Mouse (Mus musculus) intestine, postnatal 0 days (tissue): ENCODE results near the gene Mat1a. TPM values are rescaled to one million over a fixed set of nuclear protein-coding genes. Genes with fewer than 3 reads are reported as not detected.

ENCODE experiments used
- ATAC-seq: fragments of 200-750 bp; cut with Nextera tagmentation; 2 replicates; pipeline ENCODE4 v1.8.0; 2017; ENCODE audit warnings: mild to moderate bottlenecking, moderate TSS enrichment, moderate library complexity
- H3K27ac ChIP-seq: fragments of 300-500 bp; sonication (generic); 2 replicates; pipeline ENCODE4 v1.5.1; 2014; ENCODE audit warnings: mild to moderate bottlenecking, low read depth, low read length, moderate library complexity
- H3K27me3 ChIP-seq: fragments of 300-500 bp; sonication (generic); replicated peaks from 2 replicates; pipeline ENCODE4 v1.6.1; 2014; ENCODE audit warnings: low read length, mixed read lengths; ENCODE audit not compliant: control insufficient read depth, insufficient read depth
- H3K36me3 ChIP-seq: fragments of 300-500 bp; sonication (generic); 2 replicates; pipeline ENCODE4 v1.6.1; 2014; ENCODE audit warnings: mild to moderate bottlenecking, moderate library complexity; ENCODE audit not compliant: control insufficient read depth, insufficient read depth
- H3K4me1 ChIP-seq: fragments of 300-500 bp; sonication (generic); replicated peaks from 2 replicates; pipeline ENCODE4 v1.6.1; 2014; ENCODE audit warnings: antibody characterized with exemption, low read length, mixed read lengths; ENCODE audit not compliant: control insufficient read depth, insufficient read depth
- H3K4me2 ChIP-seq: fragments of 300-500 bp; sonication (generic); replicated peaks from 2 replicates; pipeline ENCODE4 v1.6.1; 2014; ENCODE audit warnings: low read depth, mild to moderate bottlenecking, moderate library complexity
- H3K4me3 ChIP-seq: fragments of 300-500 bp; sonication (generic); 2 replicates; pipeline ENCODE4 v1.5.1; 2014; ENCODE audit warnings: low read depth, low read length
- H3K9ac ChIP-seq: fragments of 300-500 bp; sonication (generic); 2 replicates; pipeline ENCODE4 v1.6.1; 2014; ENCODE audit warnings: mild to moderate bottlenecking, low read depth, low read length
- H3K9me3 ChIP-seq: fragments of 300-500 bp; sonication (generic); 2 replicates; pipeline ENCODE4 v1.6.1; 2016; ENCODE audit warnings: mixed run types; ENCODE audit not compliant: control insufficient read depth
- CTCF ChIP-seq: sonication (generic); IDR thresholded peaks from 2 replicates; pipeline ENCODE4 v1.5.1; 2016; ENCODE audit warnings: low read depth, mild to moderate bottlenecking, control low read depth, antibody characterized with exemption, moderate library complexity
- WGBS: fragments of 180-500 bp; shearing (Covaris S2); extraction: QIAGEN DNeasy Blood & Tissue Kit; methylation state at CpG from one replicate; pipeline ENCODE4 v1.1.7; 2014; 5-methylcytosine and 5-hydroxymethylcytosine counted together
- polyA plus RNA-seq: library from polyadenylated mRNA; unstranded; fragments of >200 nt; fragmentation: Nextera tagmentation; extraction: Ambion mirVana; gene quantifications from 2 replicates; pipeline ENCODE4 v1.2.1, GENCODE M21; 2015

Gene Mat1a
- polyA plus RNA-seq, 1 experiment from 2014 or later, result 0.08 TPM

DNA sequence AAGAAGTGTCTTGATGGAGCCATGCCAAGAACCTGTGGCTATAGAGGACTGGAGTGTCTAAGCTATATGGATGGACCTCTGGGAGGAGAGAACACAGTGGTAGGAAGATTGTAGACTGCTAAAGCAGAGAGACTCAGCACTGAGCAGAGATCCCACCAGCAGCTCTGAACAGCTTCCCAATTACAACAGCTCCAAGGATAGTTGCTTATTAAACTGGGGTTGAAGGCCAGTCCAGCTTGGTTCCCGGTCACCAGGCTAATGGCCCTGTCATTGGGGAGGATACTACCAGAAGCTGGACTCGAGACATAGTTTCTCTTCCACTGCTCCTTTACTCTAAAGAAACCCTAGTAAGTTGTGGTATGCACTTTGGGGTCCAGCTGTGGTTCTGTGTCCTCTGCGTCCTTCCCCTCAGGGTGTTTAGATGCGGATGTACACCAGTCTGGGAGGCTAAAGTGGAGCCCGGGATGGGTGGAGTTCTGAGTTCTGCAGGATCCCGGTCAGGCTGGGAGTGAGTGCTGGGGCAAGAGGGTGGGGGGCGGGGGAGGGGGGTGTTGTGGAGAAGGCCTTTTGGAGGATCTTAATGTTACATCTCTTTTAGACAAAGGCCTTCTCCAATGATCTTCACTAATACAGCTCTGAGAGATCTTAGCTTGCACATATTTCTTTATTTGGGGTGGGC, 46.5 kb downstream of the Mat1a start, which contains the start of gene Mbl1:
Gene Mbl1, plus strand, starts transcription at position 239 of the 679 bp plus-strand sequence.
- Histone ChIP-seq H3K36me3 (no peaks in the 10 kb centered on the region), H3K9me3 (no peaks in the 10 kb centered on the region), H3K4me3 (no peak within 1 kb of the TSS), H3K27me3 (no peaks in the 10 kb centered on the region), H3K9ac (no peak within 1 kb of the TSS), H3K4me1 (no peaks in the 10 kb centered on the region), H3K27ac (no peak within 1 kb of the TSS), H3K4me2 (no peak within 1 kb of the TSS)
- WGBS, result 76% methylated on average over 7 of the region's 7 CpGs
- no peak for TF ChIP-seq CTCF
- ATAC-seq, result no peak

DNA sequence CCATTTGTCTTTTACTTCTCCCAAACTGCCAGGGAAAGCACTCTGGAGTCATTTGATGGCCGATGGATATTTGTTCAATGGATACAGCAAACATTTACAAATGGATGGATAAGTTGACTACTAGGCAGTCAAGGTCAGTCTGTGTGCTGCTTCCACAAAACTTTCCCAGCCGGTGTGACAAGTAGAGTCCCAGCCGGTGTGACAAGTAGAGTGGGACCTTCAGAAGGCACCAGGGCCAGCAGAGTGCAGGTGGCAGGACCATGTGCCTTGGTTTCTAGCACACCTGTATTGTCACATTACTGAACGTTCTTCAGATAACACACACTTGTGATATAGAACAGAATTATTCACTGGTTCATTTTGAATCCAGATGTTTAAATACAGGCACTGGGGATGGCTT, 55.2 kb downstream of the Mat1a start:
- WGBS, result 57% methylated on average over 4 of the region's 4 CpGs
- no peak for TF ChIP-seq CTCF
- no peak for ATAC-seq
- Histone ChIP-seq H3K4me2 (no peak overlapping the region), H3K9ac (no peak overlapping the region), H3K4me1 (no peaks in the 10 kb centered on the region), H3K9me3 (no peaks in the 10 kb centered on the region), H3K4me3 (no peak overlapping the region), H3K27me3 (no peaks in the 10 kb centered on the region), H3K36me3 (no peaks in the 10 kb centered on the region), H3K27ac (no peak overlapping the region)

DNA sequence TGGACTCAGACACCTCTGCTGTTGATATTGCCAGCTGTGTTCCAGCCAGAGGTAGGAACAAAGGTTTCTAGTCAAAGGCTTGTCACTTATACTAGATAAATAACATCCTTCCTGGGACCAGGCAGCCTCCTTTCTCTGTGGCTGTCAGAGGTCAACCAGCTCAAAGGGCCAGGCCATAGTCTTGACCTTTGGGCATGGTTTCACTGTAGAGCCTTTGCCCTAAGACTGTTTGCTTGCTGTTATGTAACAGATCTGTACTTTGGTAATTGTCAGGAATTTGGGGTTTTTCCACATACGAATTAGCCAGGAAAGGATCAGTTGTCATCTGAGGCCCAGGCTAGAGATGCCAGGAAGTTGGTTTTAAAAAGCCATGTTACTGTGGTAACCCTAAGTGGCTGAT, 55.9 kb downstream of the Mat1a start:
- no peaks in the 10 kb centered on the region for H3K9me3 ChIP-seq
- H3K4me2 ChIP-seq, result no peak overlapping the region
- H3K36me3 ChIP-seq, result no peaks in the 10 kb centered on the region
- no peak for TF ChIP-seq CTCF
- WGBS, result 31% methylated on average over 1 of the region's 1 CpGs
- no peak overlapping the region for H3K9ac ChIP-seq
- no peak for ATAC-seq
- H3K27me3 ChIP-seq, result no peaks in the 10 kb centered on the region
- H3K4me1 ChIP-seq, result no peaks in the 10 kb centered on the region
- no peak overlapping the region for H3K27ac ChIP-seq
- H3K4me3 ChIP-seq, result no peak overlapping the region

DNA sequence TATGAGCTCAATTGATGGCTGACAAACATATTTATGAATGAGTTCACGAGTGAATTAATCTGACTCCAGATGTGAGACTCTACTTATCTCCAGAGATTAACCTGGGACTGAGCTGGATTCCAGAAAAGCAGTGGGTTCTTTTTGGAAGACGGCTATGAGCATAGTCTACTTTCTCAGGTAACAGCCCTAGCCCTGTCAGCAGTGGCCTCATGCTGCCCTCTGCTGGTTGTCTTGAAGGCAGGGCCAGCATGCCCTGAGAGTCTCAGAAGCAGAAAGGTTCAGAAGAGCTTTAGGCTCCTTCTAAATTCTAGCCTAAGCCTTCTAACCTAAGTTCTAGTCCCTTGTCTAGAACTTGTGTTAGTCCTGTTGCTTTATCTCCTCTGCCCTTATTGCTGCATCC, 57.8 kb downstream of the Mat1a start:
- no peak for ATAC-seq
- no peaks in the 10 kb centered on the region for H3K36me3 ChIP-seq
- H3K9me3 ChIP-seq, result no peaks in the 10 kb centered on the region
- no peaks in the 10 kb centered on the region for H3K27me3 ChIP-seq
- peak; percentile 82 for TF ChIP-seq CTCF
- H3K4me2 ChIP-seq, result no peak overlapping the region
- no peak overlapping the region for H3K27ac ChIP-seq
- no peaks in the 10 kb centered on the region for H3K4me1 ChIP-seq
- H3K9ac ChIP-seq, result no peak overlapping the region
- H3K4me3 ChIP-seq, result no peak overlapping the region
- 15% methylated on average over 2 of the region's 2 CpGs for WGBS

DNA sequence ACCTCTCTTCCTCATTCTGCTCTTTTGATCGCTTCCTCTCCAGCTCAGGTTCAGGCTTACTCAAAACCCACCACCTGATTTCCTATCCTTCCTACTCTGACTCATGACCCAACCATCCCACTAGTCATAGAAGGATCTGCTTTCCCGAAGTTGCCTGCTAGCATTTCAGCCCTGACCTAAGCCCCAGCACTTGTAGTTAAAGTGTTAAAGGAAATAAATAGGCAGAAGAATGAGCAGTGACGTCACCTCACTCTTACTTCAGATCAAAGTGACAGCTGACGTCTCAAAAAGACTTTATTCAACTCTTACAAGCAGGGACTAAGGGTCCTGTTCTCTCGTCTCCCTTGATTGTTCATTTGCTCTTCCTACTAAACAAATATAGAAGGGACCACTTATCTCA, 62.4 kb downstream of the Mat1a start:
- no peaks in the 10 kb centered on the region for H3K4me1 ChIP-seq
- H3K9ac ChIP-seq, result no peak overlapping the region
- H3K4me2 ChIP-seq, result no peak overlapping the region
- no peak overlapping the region for H3K27ac ChIP-seq
- WGBS, result 36% methylated on average over 5 of the region's 5 CpGs
- TF ChIP-seq CTCF, result no peak
- no peaks in the 10 kb centered on the region for H3K36me3 ChIP-seq
- no peak overlapping the region for H3K4me3 ChIP-seq
- H3K9me3 ChIP-seq, result no peaks in the 10 kb centered on the region
- ATAC-seq, result no peak
- H3K27me3 ChIP-seq, result no peaks in the 10 kb centered on the region

DNA sequence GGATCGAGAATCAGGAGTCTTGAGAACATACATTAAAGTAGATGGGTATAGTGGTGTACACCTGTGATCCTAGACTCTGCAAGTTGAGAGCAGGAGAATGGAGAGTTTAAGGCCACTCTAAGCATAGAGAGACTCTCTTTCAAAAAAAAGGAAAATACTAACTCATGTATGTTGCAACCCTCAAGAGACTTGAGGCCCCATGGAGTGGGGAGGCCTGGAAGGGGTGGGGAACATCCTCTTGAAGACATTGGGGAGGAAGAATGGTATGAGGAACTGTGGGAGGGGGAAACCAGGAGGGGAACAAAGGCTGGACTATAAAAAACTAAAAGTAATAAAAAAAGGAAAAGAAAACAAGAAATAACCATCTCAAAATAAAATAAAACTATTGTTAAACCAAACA, 63.7 kb downstream of the Mat1a start:
- no peak for TF ChIP-seq CTCF
- WGBS, result 83% methylated on average over 1 of the region's 1 CpGs

DNA sequence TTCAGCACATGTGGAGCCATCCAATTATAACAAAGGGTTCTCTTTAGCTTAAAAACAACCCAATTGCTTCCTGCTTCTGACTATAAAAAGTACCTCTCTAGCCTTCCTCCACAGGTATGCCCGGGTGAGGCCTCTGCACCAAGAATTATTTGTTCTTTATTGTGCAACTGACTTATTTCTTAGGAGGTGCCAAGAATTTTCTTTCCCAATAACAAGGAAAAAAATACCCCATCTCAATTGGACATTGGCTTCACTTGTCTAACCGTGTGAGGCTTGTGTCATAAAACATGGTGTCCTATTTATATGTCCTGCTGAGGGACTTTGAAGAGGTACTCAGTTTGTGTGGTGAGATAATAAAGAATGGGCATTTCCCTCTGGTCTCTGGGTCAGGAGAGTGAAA, 65.7 kb downstream of the Mat1a start:
- TF ChIP-seq CTCF, result no peak
- no peaks in the 10 kb centered on the region for H3K4me1 ChIP-seq
- no peak overlapping the region for H3K27ac ChIP-seq
- no peak overlapping the region for H3K4me3 ChIP-seq
- no peaks in the 10 kb centered on the region for H3K27me3 ChIP-seq
- no peaks in the 10 kb centered on the region for H3K36me3 ChIP-seq
- ATAC-seq, result no peak
- H3K4me2 ChIP-seq, result no peak overlapping the region
- no peak overlapping the region for H3K9ac ChIP-seq
- H3K9me3 ChIP-seq, result no peaks in the 10 kb centered on the region
- 48% methylated on average over 2 of the region's 2 CpGs for WGBS

More for the DNA sequence above, 63.7 kb downstream of the Mat1a start:
- H3K36me3 ChIP-seq, result no peaks in the 10 kb centered on the region
- no peak overlapping the region for H3K4me2 ChIP-seq
- H3K27ac ChIP-seq, result no peak overlapping the region
- H3K27me3 ChIP-seq, result no peaks in the 10 kb centered on the region
- H3K4me1 ChIP-seq, result no peaks in the 10 kb centered on the region
- H3K4me3 ChIP-seq, result no peak overlapping the region
- no peak for ATAC-seq
- no peak overlapping the region for H3K9ac ChIP-seq
- no peaks in the 10 kb centered on the region for H3K9me3 ChIP-seq

Other genes with a start within 250 kb of the Mat1a start
- not detected in 2 replicates for gene Sh2d4b, start 211.8 kb upstream of the Mat1a start, polyA plus RNA-seq
- gene Tspan14, start 138.2 kb upstream of the Mat1a start, polyA plus RNA-seq, result 30.5 and 33.3 TPM in 2 replicates
- gene Fam213a, start 91.2 kb upstream of the Mat1a start, polyA plus RNA-seq, result 86.9 and 96.2 TPM in 2 replicates
- not detected in 2 replicates for gene Dydc2, start 35.8 kb upstream of the Mat1a start, polyA plus RNA-seq
- gene Dydc1, start 32.1 kb upstream of the Mat1a start, polyA plus RNA-seq, result not detected in 2 replicates
- gene Sftpa1, start 26.7 kb downstream of the Mat1a start, polyA plus RNA-seq, result 0.14 TPM in 1 of 2 replicates, not detected in the other
- gene Mbl1, start 46.4 kb downstream of the Mat1a start, polyA plus RNA-seq, result not detected in 2 replicates
- gene Sftpd, start 80.1 kb downstream of the Mat1a start, polyA plus RNA-seq, result 0.12 and 0.23 TPM in 2 replicates
- gene Gm2832, start 173.8 kb downstream of the Mat1a start, polyA plus RNA-seq, result not detected in 2 replicates
- not detected in 2 replicates for gene Gm5798, start 243.6 kb downstream of the Mat1a start, polyA plus RNA-seq